Mouse (Mus musculus): ENCODE data around the gene Zbtb6. TPM values are rescaled to one million over a fixed set of nuclear protein-coding genes. Genes with fewer than 3 reads are reported as not detected.

Zbtb6 gene
- polyA plus RNA-seq (2015; fragmentation: Nextera tagmentation; extraction: Ambion mirVana): 2.0 and 2.3 TPM in 2 replicates

DNA sequence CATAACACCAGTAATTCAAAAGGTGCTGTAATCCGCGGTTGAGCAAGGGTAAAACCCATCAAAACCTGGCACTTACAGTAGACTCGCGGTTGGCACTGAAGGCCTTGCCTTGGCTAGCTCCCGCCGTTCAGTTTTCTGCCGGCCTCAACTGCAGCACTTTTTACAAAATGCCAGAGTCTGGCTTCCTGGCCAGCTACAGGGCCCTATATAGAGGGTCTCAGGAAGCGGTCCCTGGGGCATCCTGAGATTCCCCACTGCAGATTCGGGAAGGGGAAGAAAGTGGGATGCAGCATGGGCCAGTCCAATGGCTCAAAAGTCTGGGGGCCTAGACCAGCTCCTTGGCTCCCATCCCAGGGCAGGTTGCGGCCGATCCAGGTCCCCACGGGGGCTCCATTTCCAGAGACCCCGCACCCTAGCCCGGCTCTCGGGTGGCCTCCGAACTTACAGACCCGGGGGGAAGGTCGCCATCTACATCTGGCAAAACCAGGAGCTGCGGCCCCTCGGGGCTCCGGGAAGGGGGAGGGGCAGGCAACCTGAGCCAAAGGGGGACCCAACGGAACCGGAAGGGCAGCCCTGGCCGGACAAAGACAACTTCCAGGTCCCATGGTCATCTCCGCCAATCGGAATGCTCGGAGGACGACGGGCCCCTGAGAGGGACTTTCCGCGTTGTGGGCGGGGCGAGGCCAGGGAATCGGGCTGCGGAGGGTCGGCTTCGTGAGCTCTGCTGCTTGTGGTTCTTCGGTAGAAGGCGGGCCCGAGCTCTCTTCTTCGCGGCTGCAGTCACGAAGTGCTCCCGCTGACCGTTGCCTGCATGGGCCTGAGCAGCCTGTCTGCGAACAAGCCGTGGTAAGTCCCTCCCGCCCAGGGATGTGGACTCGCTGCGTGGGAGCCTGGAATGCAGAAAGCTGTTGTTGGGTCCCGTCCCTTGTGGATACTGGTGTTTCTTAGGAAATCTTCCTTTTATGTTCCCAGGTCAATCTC is at the start of gene Zbtb6, which contains the start of the genes Zbtb26 and Rabgap1:
Gene Zbtb6, minus strand, starts transcription at position 561 of the 981 bp plus-strand sequence.
Gene Zbtb26, minus strand, starts transcription at position 525 of the 981 bp plus-strand sequence.
Gene Rabgap1, plus strand, starts transcription at position 669 of the 981 bp plus-strand sequence.

DNA sequence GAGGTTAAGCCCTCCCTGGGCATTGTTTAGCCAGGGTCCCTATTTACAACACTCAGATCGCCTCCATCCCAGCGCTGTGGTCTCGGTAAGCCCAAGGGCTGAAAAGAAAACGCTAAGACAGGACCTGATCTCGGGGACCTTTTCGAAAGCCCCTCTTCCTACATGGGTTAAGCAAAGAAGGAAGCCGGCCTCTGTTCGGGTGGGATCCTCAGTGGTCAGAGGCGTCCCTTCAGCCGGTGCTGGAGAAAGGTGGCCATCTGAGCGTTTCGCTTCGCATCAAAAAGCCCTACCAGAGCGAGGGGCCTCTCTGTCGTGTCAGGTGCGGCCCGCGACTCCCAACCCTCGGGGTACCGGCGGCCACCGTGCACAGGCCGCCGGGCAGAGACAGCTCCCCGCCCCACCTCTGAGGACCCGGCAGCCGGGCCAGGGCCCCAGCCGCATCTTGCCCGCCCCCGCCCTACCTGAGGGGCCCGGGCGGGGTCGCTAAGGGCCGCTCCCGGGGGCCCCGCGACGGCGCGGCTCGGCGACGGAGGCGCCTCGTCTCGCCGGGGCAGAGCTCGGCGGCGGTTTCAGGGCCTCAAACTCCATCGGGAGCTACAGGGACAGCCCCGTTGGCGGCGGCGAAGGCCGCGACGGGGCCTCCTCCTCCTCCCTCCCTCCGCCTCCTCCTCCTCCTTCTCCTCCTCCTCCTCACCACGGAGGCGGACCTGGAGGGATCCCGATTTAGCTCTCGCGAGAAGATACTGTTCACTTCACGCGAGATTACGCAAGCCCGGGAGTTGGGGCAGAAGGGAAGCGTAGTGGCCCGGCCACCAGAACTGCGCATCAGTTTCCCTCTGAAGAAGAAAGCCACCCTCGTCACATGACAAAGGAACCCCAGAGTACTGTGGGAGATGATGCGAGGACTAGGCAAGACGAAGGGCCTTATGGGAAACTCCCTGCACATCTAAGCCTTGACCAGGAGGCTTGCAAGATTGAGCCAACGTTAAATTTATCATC is 20.4 kb downstream of the Zbtb6 start, which contains the start of gene Rc3h2:
Gene Rc3h2, minus strand, starts transcription at position 598 of the 999 bp plus-strand sequence.

Other genes with a start within 250 kb of the Zbtb6 start
- not detected in 2 replicates for gene Olfr366, start 231.6 kb downstream of the Zbtb6 start, polyA plus RNA-seq (2015; fragmentation: Nextera tagmentation; extraction: Ambion mirVana)
- gene Olfr368, start 116.7 kb downstream of the Zbtb6 start, polyA plus RNA-seq (2015; fragmentation: Nextera tagmentation; extraction: Ambion mirVana): not detected in 2 replicates
- 26.3 and 26.7 TPM in 2 replicates for gene Pdcl, start 83.8 kb downstream of the Zbtb6 start, polyA plus RNA-seq (2015; fragmentation: Nextera tagmentation; extraction: Ambion mirVana)
- 5.2 and 6.4 TPM in 2 replicates for gene Rc3h2, start 20.3 kb downstream of the Zbtb6 start, polyA plus RNA-seq (2015; fragmentation: Nextera tagmentation; extraction: Ambion mirVana)
- gene Zbtb26, start within 50 bp of the Zbtb6 start, polyA plus RNA-seq (2015; fragmentation: Nextera tagmentation; extraction: Ambion mirVana): 2.2 and 3.0 TPM in 2 replicates
- gene Rabgap1, start 108 bp upstream of the Zbtb6 start, polyA plus RNA-seq (2015; fragmentation: Nextera tagmentation; extraction: Ambion mirVana): 16.2 and 18.1 TPM in 2 replicates
- gene Gpr21, start 73.2 kb upstream of the Zbtb6 start, polyA plus RNA-seq (2015; fragmentation: Nextera tagmentation; extraction: Ambion mirVana): 0.35 and 0.59 TPM in 2 replicates

All from skeletal muscle tissue, postnatal 0 days (tissue).